Mouse (Mus musculus): ENCODE data around the gene Atp10b. TPM values are rescaled to one million over a fixed set of nuclear protein-coding genes. Genes with fewer than 3 reads are reported as not detected.

The Atp10b gene
- 0.23 and 0.69 TPM in 2 replicates for polyA plus RNA-seq (2012; rRNA removed)

DNA sequence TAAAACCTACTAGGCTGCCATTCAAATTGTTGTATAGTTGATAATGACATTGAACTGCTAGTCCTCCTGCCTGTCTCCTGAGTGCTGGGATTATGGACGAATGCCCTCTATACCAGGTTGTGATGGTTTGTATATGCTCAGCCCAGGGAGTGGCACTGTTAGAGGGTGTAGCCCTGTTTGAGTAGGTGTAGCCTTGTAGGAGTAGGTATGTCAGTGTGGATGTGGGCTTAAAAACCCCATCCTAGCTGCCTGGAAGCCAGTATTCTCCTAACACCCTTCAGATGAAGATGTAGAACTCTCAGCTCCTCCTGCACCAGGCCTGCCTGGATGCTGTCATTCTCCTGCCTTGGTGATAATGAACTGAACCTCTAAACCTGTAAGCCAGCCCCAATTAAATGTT is at the start of gene Atp10b:
TSS of gene Atp10b (plus strand) at position 301 of the 400 bp plus-strand sequence.

Other genes with a start within 250 kb of the Atp10b start
- gene Gm9972, start 114.1 kb upstream of the Atp10b start, polyA plus RNA-seq (2012; rRNA removed): not detected in 2 replicates